Mouse (Mus musculus): ENCODE data around the gene Bcan. TPM values are rescaled to one million over a fixed set of nuclear protein-coding genes. Genes with fewer than 3 reads are reported as not detected.

The Bcan gene
- polyA plus RNA-seq (2016; fragmentation: Nextera tagmentation; extraction: Ambion mirVana): not detected in 2 replicates

DNA sequence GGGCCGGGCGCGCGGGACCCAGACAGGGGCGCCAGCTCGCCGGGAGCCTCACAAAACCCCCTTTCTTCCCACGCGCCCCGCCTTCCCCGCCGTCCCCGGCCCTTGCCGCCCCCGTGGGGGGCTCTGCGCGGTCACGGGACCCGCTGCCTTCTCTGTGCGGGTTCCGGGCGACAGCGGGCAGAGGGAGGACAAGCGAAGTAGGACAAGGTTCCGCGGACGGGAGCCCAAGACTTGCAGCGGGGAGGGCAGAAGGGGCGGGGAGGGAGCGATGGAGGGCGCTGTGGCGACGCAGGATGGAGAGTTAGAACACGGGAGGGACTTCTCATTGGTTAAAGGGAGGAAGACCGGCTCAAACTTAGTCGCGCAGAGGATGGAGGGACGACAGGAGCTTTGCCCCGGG is at the start of gene Bcan:
Gene Bcan (minus strand): TSS at position 50 of the 400 bp plus-strand sequence.
- Histone ChIP-seq H3K9ac (no peak within 1 kb of the TSS), H3K4me3 (peak within 1 kb of the TSS; percentile 31), H3K9me3 (replicated peaks) (no peaks in the 10 kb centered on the region), H3K27ac (no peak within 1 kb of the TSS), H3K4me1 (peaks cover 16% of the 10 kb centered on the region), H3K36me3 (no peaks in the 10 kb centered on the region), H3K4me2 (peak within 1 kb of the TSS; percentile 53), H3K27me3 (replicated peaks) (peaks cover 99% of the 10 kb centered on the region)
- WGBS (ENCODE audit: insufficient replicate concordance): 2% methylated on average over 39 of the region's 39 CpGs
- no peak for ATAC-seq

DNA sequence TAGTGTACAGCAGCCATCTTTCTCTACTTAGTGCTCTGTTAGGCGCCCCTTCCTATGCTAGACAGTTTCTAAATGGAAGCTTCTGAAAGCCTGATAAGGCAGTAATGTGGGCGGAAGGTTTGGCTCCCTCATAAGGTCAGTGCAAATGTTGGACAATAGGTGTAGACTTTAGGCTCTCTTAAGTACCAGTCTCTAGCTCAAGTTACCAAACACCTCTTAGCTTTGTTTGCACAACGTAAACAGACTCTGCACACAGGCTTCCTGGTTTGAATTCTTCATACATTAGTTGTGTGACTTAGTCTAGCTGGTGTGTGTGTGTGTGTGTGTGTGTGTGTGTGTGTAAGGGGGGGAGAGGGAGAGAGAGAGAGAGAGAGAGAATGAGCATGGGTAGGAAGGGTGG is 49.5 kb upstream of the Bcan start:
- Histone ChIP-seq H3K4me3 (no peak overlapping the region), H3K9ac (no peak overlapping the region), H3K4me2 (no peak overlapping the region), H3K9me3 (replicated peaks) (no peaks in the 10 kb centered on the region), H3K27ac (no peak overlapping the region), H3K36me3 (peaks cover 83% of the 10 kb centered on the region), H3K27me3 (replicated peaks) (no peaks in the 10 kb centered on the region), H3K4me1 (peaks cover 4% of the 10 kb centered on the region; the same call in 1 of the 2 replicates)
- WGBS (ENCODE audit: insufficient replicate concordance): 69% methylated on average over 3 of the region's 3 CpGs
- ATAC-seq: no peak

DNA sequence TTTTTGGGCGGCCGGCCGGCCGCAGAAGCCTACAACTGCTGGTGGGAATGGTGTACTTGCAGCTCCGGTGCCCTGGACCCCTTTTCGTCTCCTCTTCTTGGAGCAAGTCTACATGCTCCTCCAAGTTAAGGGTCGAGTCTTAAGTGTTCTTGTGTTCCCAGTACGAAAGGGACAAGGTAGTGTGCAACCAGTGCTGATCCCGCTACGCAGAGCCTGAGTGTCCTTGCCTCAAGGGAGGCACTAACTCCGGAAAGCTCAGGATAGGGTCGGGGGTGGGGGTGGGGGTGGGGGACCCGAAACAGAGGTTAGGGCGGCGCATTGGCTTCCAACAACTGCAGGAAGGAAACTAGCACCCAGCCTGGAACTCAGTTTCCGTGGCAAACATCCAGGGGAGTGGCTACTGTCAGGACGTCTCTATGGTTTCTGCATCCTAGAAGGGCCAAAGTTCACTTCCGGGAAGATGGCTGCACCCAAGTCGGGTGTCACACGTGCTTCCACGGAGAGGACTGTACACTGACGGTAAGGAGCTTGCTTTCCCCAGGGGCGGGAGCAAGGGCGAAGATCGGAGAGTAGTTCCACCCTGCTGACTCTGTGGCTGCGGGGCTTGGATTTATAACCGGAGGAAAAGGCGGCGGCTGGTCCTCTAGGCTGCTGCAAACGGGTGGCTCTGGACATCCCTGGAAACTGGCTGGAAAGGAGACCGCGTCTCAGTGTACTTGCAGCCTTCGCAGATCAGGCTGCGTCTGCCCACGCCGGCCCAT is 42.8 kb upstream of the Bcan start, which contains the start of gene Gpatch4:
Gene Gpatch4 (plus strand): TSS at position 448 of the 761 bp plus-strand sequence.
- Histone ChIP-seq H3K27me3 (replicated peaks) (peaks cover 31% of the 10 kb centered on the region), H3K4me2 (peak within 1 kb of the TSS; percentile 82), H3K4me1 (peaks cover 17% of the 10 kb centered on the region), H3K9me3 (replicated peaks) (no peaks in the 10 kb centered on the region), H3K9ac (peak within 1 kb of the TSS; percentile 73), H3K27ac (peak within 1 kb of the TSS; percentile 67), H3K4me3 (peak within 1 kb of the TSS; percentile 75), H3K36me3 (peaks cover 27% of the 10 kb centered on the region; the same call in 1 of the 2 replicates)
- peak; percentile 91 for ATAC-seq
- 6% methylated on average over 36 of the region's 36 CpGs for whole genome bisulfite sequencing (ENCODE audit: insufficient replicate concordance)

DNA sequence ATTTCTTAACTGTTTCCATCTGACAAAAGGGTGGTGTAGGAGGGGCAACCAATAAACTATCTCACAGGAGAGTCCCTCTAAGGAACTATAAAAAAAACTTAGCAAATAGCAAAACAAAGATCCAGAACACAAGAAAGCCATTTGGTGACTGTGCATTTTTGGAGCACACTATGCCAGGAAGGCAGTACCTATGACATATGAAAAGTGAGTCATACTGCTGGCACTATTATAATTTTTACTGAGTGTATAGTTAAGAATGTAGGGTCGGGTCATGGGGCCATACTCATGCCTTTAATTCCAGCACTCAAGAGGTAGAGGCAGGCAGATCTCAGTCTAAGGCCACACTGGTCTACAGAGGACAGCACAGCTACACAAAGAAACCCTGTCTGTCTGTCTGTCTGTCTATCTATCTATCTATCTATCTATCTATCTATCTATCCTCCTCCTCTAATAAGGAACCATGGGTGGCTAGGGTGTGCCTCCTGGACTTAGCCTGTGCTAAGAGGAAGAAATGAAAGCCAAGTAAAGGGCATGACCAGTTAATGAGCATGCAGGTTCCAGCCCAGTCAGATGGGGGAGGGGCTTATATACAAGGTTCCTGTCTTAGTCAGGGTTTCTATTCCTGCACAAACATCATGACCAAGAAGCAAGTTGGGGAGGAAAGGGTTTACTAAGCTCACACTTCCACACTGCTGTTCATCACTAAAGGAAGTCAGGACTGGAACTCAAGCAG is 35.7 kb upstream of the Bcan start:
- 37% methylated on average over 1 of the region's 1 CpGs for WGBS (ENCODE audit: insufficient replicate concordance)
- H3K27me3 ChIP-seq (replicated peaks): peaks cover 82% of the 10 kb centered on the region
- no peaks in the 10 kb centered on the region for H3K4me1 ChIP-seq
- no peak overlapping the region for H3K27ac ChIP-seq
- ATAC-seq: no peak
- H3K9me3 ChIP-seq (replicated peaks): no peaks in the 10 kb centered on the region
- no peak overlapping the region for H3K9ac ChIP-seq
- no peaks in the 10 kb centered on the region for H3K36me3 ChIP-seq
- no peak overlapping the region for H3K4me2 ChIP-seq
- H3K4me3 ChIP-seq: no peak overlapping the region

DNA sequence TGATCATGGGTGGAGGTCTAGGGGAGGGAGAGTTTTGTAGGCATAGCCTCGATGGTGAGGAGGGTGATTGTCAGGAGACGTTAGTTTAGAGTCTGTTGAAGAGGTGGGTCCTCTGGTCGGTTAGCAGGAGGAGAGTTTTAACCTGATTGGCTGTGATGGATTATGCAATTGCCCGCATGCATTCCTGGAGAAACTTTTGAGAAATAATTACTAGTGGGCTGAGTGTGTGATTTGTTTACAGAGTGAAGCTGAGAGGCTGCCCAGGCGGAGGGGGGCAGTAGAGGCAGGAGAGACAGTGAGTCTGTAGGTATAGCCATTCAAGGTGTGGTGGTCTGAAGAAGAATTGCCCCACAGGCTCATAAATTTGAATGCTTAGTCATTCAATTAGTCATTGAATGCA is 33.5 kb upstream of the Bcan start:
- H3K9ac ChIP-seq: no peak overlapping the region
- no peak overlapping the region for H3K4me3 ChIP-seq
- H3K4me1 ChIP-seq: no peaks in the 10 kb centered on the region
- peaks cover 81% of the 10 kb centered on the region for H3K27me3 ChIP-seq (replicated peaks)
- no peak for ATAC-seq
- H3K9me3 ChIP-seq (replicated peaks): no peaks in the 10 kb centered on the region
- 49% methylated on average over 5 of the region's 5 CpGs for WGBS (ENCODE audit: insufficient replicate concordance)
- no peaks in the 10 kb centered on the region for H3K36me3 ChIP-seq
- H3K27ac ChIP-seq: no peak overlapping the region
- no peak overlapping the region for H3K4me2 ChIP-seq

DNA sequence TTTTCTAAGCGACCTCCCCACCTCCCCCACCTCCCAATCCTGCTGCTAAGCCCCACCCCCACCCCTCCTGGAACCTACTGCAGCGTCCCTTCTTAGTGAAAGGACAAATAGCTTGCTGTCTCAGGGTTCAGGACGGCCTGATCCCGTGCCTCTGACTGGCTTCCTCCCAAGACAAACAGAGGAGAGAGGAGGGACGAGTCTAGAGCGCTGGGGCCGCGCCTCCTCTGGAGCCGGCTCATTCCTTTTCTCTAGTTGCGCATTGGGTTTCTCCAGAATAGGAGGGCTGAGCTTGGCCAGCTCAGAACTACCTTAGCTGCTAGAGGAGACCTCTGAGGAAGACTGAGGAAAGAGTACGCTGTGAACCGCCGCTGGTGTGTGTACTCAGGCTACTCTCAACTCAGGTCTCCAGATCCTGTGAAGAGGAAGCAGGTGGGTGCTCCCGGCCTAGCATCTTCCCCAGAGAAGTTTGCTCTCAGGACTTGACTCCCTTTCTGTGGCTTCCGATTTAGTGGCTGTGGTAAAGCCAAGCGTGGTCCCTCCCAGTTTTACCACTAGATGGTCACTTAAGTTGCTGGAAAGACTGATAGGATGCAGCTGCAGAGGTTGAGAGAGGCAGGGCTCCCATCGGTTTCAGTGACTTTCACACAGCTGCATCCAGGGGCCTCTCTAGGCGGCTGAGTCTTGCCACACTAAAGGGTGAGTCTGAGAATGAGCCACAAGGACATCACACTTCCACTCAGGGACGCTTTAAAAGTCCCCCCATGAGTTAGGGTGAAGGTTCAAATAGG is 30.8 kb upstream of the Bcan start:
- H3K36me3 ChIP-seq: no peaks in the 10 kb centered on the region
- H3K27ac ChIP-seq: no peak overlapping the region
- WGBS (ENCODE audit: insufficient replicate concordance): 10% methylated on average over 19 of the region's 19 CpGs
- H3K9ac ChIP-seq: no peak overlapping the region
- peaks cover 7% of the 10 kb centered on the region; the same call in 1 of the 2 replicates for H3K9me3 ChIP-seq (replicated peaks)
- H3K4me2 ChIP-seq: no peak overlapping the region
- peaks cover 91% of the 10 kb centered on the region for H3K27me3 ChIP-seq (replicated peaks)
- no peak for ATAC-seq
- no peaks in the 10 kb centered on the region for H3K4me1 ChIP-seq
- H3K4me3 ChIP-seq: no peak overlapping the region

DNA sequence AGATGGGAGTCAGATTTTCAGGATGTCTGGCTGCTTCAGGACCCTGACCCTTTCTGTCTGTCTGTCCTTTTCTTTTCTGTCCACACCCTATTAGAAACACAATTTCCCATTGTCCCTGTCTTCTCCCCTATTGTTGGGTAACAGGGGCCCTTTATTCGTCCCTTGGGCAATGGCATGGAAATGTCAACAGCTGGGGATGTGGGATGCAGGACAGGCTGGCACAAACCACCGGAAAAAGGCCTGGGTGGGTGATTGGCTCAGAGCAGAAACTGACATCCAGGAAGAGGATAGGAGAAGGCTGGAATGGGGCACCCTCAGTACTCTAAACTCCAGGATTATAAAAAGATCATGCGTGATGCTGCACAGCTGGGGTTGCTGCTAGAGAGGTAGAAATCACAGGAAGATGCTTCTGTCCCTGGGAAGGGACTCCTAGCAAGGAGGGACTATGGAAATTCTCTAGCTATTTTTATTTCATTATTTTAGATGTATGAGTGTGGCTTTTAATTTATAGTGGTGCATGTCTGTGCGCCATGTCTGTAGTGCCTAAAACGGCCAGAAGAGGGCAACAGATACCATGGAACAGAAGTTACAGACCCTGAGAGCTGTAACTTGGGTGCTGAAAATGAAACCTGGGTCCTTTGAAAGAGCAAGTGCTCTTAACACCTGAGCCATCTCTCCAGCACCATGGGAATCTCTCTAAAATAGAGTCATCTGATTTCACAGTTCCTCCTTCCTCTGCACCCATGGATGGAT is 27.6 kb upstream of the Bcan start, which contains the start of gene Hapln2:
Gene Hapln2 (minus strand): TSS at position 150 of the 753 bp plus-strand sequence.
- H3K27ac ChIP-seq: no peak within 1 kb of the TSS
- H3K4me1 ChIP-seq: peaks cover 15% of the 10 kb centered on the region
- H3K36me3 ChIP-seq: no peaks in the 10 kb centered on the region
- peaks cover 95% of the 10 kb centered on the region for H3K27me3 ChIP-seq (replicated peaks)
- no peak within 1 kb of the TSS for H3K4me2 ChIP-seq
- H3K9me3 ChIP-seq (replicated peaks): peaks cover 7% of the 10 kb centered on the region; the same call in 1 of the 2 replicates
- 49% methylated on average over 5 of the region's 5 CpGs for WGBS (ENCODE audit: insufficient replicate concordance)
- H3K4me3 ChIP-seq: no peak within 1 kb of the TSS
- ATAC-seq: no peak
- H3K9ac ChIP-seq: no peak within 1 kb of the TSS

DNA sequence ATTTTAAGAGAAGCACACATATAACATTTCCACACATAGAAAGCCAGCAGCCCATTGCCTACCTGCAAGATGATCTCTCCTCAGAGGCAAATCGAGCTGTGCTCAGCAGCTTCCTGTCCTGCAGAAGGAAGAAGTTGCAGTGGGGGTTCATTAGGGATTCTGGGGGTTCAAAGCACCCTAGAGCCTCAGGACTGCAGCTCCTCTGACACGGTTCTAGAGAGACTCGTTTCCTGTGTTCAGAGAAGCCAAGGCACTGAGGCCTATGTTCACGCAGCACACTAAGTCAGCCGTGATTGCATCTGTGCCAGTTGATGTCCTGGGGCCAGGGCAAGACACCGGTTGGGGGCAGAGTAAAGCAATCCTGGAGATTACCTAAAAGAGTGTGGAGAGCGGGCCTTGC is 26.8 kb upstream of the Bcan start:
- no peak overlapping the region for H3K27ac ChIP-seq
- no peaks in the 10 kb centered on the region for H3K36me3 ChIP-seq
- ATAC-seq: no peak
- peaks cover 19% of the 10 kb centered on the region for H3K4me1 ChIP-seq
- 50% methylated on average over 7 of the region's 7 CpGs for WGBS (ENCODE audit: insufficient replicate concordance)
- H3K4me2 ChIP-seq: no peak overlapping the region
- H3K9ac ChIP-seq: no peak overlapping the region
- peaks cover 95% of the 10 kb centered on the region for H3K27me3 ChIP-seq (replicated peaks)
- no peak overlapping the region for H3K4me3 ChIP-seq
- peaks cover 7% of the 10 kb centered on the region; the same call in 1 of the 2 replicates for H3K9me3 ChIP-seq (replicated peaks)

DNA sequence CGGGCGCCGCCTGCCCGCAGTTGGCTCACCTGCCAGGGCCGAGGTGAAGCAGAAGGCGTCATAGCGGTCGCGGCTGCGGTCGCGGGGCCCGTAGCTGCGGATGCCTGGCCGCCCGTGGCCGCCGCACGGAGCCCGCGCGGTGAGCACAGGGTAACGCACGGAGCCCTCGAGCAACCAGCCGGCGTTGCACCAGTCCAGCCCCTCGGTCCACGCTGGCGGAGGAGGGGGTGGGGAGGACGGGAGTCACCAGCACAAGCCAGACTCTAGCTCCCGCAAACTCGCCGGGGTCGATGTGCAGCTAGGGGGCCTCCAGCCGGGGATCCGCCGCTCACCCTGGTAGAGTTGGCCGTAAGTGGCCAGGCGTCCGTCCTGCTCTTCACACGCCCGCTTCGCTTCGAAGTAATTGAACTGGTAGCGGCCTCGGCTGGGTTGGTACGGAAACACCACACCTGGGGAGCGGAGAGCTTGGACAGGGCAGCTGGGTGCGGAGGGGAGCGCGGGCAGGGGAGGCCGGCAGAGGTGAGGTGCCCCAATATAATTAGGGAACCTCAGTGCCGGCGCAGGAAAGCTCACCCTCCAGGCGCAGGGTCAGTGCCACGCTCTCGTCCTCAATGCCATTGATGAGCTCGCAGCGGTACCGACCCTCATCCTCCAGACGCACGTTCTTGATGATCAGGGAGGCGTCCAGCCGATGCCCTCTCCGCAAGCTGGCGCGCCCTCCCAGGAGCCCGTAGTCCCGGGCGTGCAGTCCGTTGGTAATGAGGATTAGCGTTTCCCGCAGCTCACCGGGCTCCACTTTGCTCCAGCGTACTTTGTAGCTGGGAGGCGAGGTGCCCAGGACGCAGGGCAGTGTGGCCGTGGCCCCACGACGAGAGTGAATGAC is 23.4 kb upstream of the Bcan start:
- Histone ChIP-seq H3K36me3 (no peaks in the 10 kb centered on the region), H3K9me3 (replicated peaks) (peaks cover 7% of the 10 kb centered on the region; the same call in 1 of the 2 replicates), H3K27me3 (replicated peaks) (peaks cover 91% of the 10 kb centered on the region), H3K9ac (peak overlapping the region; percentile 35; the same call in 1 of the 2 replicates), H3K27ac (no peak overlapping the region), H3K4me3 (peak overlapping the region; percentile 61), H3K4me1 (peaks cover 19% of the 10 kb centered on the region), H3K4me2 (peak overlapping the region; percentile 93)
- WGBS (ENCODE audit: insufficient replicate concordance): 2% methylated on average over 81 of the region's 81 CpGs
- peak; percentile 42 for ATAC-seq

DNA sequence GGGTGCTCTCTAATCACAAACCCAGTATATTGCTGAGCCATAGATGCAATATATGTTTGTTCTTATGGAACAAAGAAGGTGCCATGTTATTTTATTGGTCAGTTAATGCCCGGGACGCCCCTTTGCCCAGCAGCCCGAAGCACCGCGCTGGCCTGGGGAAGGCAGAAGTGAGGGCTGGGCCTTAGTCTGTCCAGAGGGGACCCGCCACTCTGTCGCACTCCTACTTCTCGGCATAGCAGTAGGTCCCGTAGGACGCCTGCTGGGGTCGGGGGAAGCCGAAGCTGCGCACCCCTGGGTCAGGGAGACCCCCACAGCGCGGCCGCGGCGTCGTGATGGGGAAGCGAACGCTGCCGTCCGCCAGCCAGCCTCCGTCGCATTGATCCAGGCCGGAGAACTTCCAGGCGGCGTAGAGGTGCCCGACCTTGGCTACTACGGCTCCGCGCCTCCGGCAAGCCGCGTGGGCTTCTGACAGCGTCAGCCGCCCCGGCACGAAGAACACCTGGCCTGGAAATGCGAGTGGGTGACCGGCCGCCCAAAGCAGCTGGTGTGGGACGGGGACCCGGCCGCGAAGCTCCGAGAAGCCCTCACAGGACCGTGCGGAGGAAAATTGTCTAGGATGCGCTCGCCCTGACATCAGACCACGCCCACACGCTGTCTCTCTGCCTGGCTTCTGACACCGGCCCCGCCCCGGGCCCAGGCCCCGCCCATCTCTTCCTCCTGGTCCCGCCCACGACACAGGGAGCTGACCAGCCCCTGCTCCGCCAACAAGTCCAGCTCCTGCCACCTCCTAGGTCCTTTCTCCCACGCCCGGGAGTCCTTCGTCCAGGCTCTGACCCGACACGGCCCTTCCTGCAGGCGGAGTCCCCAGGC is 22.5 kb upstream of the Bcan start:
- peaks cover 88% of the 10 kb centered on the region for H3K27me3 ChIP-seq (replicated peaks)
- H3K27ac ChIP-seq: no peak overlapping the region
- peak overlapping the region; percentile 61 for H3K4me3 ChIP-seq
- H3K4me1 ChIP-seq: peaks cover 19% of the 10 kb centered on the region
- H3K9me3 ChIP-seq (replicated peaks): no peaks in the 10 kb centered on the region
- peak; percentile 86 for ATAC-seq
- peak overlapping the region; percentile 35; the same call in 1 of the 2 replicates for H3K9ac ChIP-seq
- no peaks in the 10 kb centered on the region for H3K36me3 ChIP-seq
- 2% methylated on average over 54 of the region's 66 CpGs for WGBS (ENCODE audit: insufficient replicate concordance)
- H3K4me2 ChIP-seq: peak overlapping the region; percentile 93

Data from liver, embryonic 12.5 days (tissue).